ENCODE assay signal across 10 mouse cellular contexts in genomic region chr1:160286400-160287057, GRCm38 (mm10).
DNase-seq lines count a peak whose midpoint lies in the region; ATAC-seq and TF ChIP-seq lines count a peak whose summit lies in the region.
"Had no signal": no experiment of that assay in that cellular context is flagged by ENCODE, and none has a peak within 500 bp of the region (broad histone marks: within the 10 kb centered on the region; RNA-seq: fewer than 3 reads in every experiment).

No protein-coding gene starts in this region.

- DNase-seq in hindbrain, embryonic 11.5 days (ENCODE audit: low spot score): no peak
- no peak for DNase-seq in hindbrain, embryonic 10.5 days (ENCODE audit: low spot score)
- peak; percentile 63 to 71 for DNase-seq in cerebellum, adult 18-20 months
- DNase-seq in forebrain, postnatal 0 days: peak; percentile 72
- DNase-seq in midbrain, embryonic 14.5 days: peak; percentile 34
- DNase-seq in urinary bladder, postnatal 10 days (ENCODE audit: low spot score): no peak
- DNase-seq in testis, postnatal 10 days (ENCODE audit: low spot score): no peak
- DNase-seq in liver, embryonic 11.5 days (ENCODE audit: low spot score): no peak
- DNase-seq: liver, embryonic 13.5 days had no signal

- peak; percentile 53; the same call in 1 of the 2 replicates for ATAC-seq in hindbrain, embryonic 11.5 days (ENCODE audit: low FRiP score)
- peak; percentile 67 for ATAC-seq in forebrain, postnatal 0 days
- peak; percentile 50; the same call in 1 of the 2 replicates for ATAC-seq in midbrain, embryonic 14.5 days (ENCODE audit: low FRiP score, low TSS enrichment)
- no peak for ATAC-seq in liver, embryonic 11.5 days (replicated peaks; ENCODE audit: low FRiP score)

- no peak for TF ChIP-seq CTCF in forebrain, postnatal 0 days (IDR thresholded peaks at IDR 0.05; ENCODE audit: low read depth)

- H3K4me1 ChIP-seq in hindbrain, embryonic 11.5 days (replicated peaks; ENCODE audit: control insufficient read depth, insufficient read depth, low read length): no peaks in the 10 kb centered on the region
- H3K4me1 ChIP-seq in hindbrain, embryonic 10.5 days (replicated peaks): peaks cover 5% of the 10 kb centered on the region
- peaks cover 17% of the 10 kb centered on the region; the same call in 1 of the 2 replicates for H3K4me1 ChIP-seq in forebrain, postnatal 0 days (ENCODE audit: insufficient read depth)
- H3K4me1 ChIP-seq in midbrain, embryonic 14.5 days (ENCODE audit: control insufficient read depth, insufficient read depth, low read length): peaks cover 7% of the 10 kb centered on the region; the same call in 1 of the 2 replicates
- H3K4me1 ChIP-seq in liver, embryonic 11.5 days (replicated peaks; ENCODE audit: control insufficient read depth, insufficient read depth, low read length): peaks cover 21% of the 10 kb centered on the region

- WGBS in hindbrain, embryonic 11.5 days: 72% methylated on average over 7 of the region's 7 CpGs
- 72% methylated on average over 7 of the region's 7 CpGs for WGBS in hindbrain, embryonic 10.5 days
- 24% methylated on average over 7 of the region's 7 CpGs for WGBS in forebrain, postnatal 0 days
- 46% methylated on average over 7 of the region's 7 CpGs for WGBS in midbrain, embryonic 14.5 days
- WGBS in liver, embryonic 11.5 days: 63% methylated on average over 7 of the region's 7 CpGs

- no peak overlapping the region for H3K4me2 ChIP-seq in hindbrain, embryonic 11.5 days (replicated peaks; ENCODE audit: low read depth, low read length)
- H3K4me2 ChIP-seq in forebrain, postnatal 0 days (ENCODE audit: low read depth): no peak overlapping the region
- 0 out of 2 replicates have a peak overlapping the region, but pooled peaks have one; percentile 11 for H3K4me2 ChIP-seq in midbrain, embryonic 14.5 days (ENCODE audit: low read length)
- no peak overlapping the region for H3K4me2 ChIP-seq in liver, embryonic 11.5 days
- H3K4me2 ChIP-seq: liver, embryonic 13.5 days had no signal

- H3K4me3 ChIP-seq in hindbrain, embryonic 11.5 days (ENCODE audit: low read depth, low read length): no peak overlapping the region
- no peak overlapping the region for H3K4me3 ChIP-seq in hindbrain, embryonic 10.5 days
- H3K4me3 ChIP-seq in forebrain, postnatal 0 days (ENCODE audit: low read depth, low read length): no peak overlapping the region
- no peak overlapping the region for H3K4me3 ChIP-seq in midbrain, embryonic 14.5 days (replicated peaks; ENCODE audit: low read depth, low read length)
- no peak overlapping the region for H3K4me3 ChIP-seq in liver, embryonic 11.5 days (ENCODE audit: low read depth, low read length)
- H3K4me3 ChIP-seq: liver, embryonic 13.5 days had no signal

- no peak overlapping the region for H3K9ac ChIP-seq in hindbrain, embryonic 11.5 days (ENCODE audit: low read depth, low read length)
- no peak overlapping the region for H3K9ac ChIP-seq in forebrain, postnatal 0 days
- H3K9ac ChIP-seq in midbrain, embryonic 14.5 days (replicated peaks; ENCODE audit: low read length): no peak overlapping the region
- H3K9ac ChIP-seq in liver, embryonic 11.5 days (ENCODE audit: low read depth, low read length): no peak overlapping the region
- H3K9ac ChIP-seq: liver, embryonic 13.5 days had no signal

- no peaks in the 10 kb centered on the region for H3K9me3 ChIP-seq in hindbrain, embryonic 11.5 days (ENCODE audit: control insufficient read depth, low read length)
- H3K9me3 ChIP-seq in hindbrain, embryonic 10.5 days: no peaks in the 10 kb centered on the region
- no peaks in the 10 kb centered on the region for H3K9me3 ChIP-seq in forebrain, postnatal 0 days (ENCODE audit: low read length)
- H3K9me3 ChIP-seq in midbrain, embryonic 14.5 days (ENCODE audit: control insufficient read depth, low read length): no peaks in the 10 kb centered on the region
- no peaks in the 10 kb centered on the region for H3K9me3 ChIP-seq in liver, embryonic 11.5 days (ENCODE audit: control insufficient read depth, low read length)
- H3K9me3 ChIP-seq: liver, embryonic 13.5 days had no signal

- H3K36me3 ChIP-seq in hindbrain, embryonic 11.5 days (ENCODE audit: control insufficient read depth, insufficient read depth, low read length): no peaks in the 10 kb centered on the region
- H3K36me3 ChIP-seq in hindbrain, embryonic 10.5 days: no peaks in the 10 kb centered on the region
- no peaks in the 10 kb centered on the region for H3K36me3 ChIP-seq in forebrain, postnatal 0 days (ENCODE audit: insufficient read depth)
- H3K36me3 ChIP-seq in midbrain, embryonic 14.5 days (ENCODE audit: control insufficient read depth, insufficient read depth, low read length): no peaks in the 10 kb centered on the region
- H3K36me3 ChIP-seq in liver, embryonic 11.5 days (ENCODE audit: control insufficient read depth, insufficient read depth, low read length): no peaks in the 10 kb centered on the region
- H3K36me3 ChIP-seq: liver, embryonic 13.5 days had no signal

- H3K27ac ChIP-seq in hindbrain, embryonic 11.5 days (ENCODE audit: low read depth, low read length): no peak overlapping the region; the same call in 1 of the 2 replicates
- H3K27ac ChIP-seq in hindbrain, embryonic 10.5 days: no peak overlapping the region
- H3K27ac ChIP-seq in forebrain, postnatal 0 days (ENCODE audit: low read depth, low read length): peak overlapping the region; percentile 37
- H3K27ac ChIP-seq in midbrain, embryonic 14.5 days (replicated peaks; ENCODE audit: low read depth, low read length): peak overlapping the region; percentile 63; the same call in 1 of the 2 replicates
- no peak overlapping the region for H3K27ac ChIP-seq in liver, embryonic 11.5 days (ENCODE audit: low read depth, low read length)
- H3K27ac ChIP-seq: kidney, postnatal 0 days; liver, embryonic 13.5 days had no signal

- H3K27me3 ChIP-seq in hindbrain, embryonic 11.5 days (ENCODE audit: control insufficient read depth, insufficient read depth, low read length): no peaks in the 10 kb centered on the region
- no peaks in the 10 kb centered on the region for H3K27me3 ChIP-seq in hindbrain, embryonic 10.5 days (ENCODE audit: insufficient read depth, poor library complexity, severe bottlenecking)
- H3K27me3 ChIP-seq in forebrain, postnatal 0 days (ENCODE audit: insufficient read depth, low read length): no peaks in the 10 kb centered on the region
- H3K27me3 ChIP-seq in midbrain, embryonic 14.5 days (ENCODE audit: control insufficient read depth, insufficient read depth, low read length): no peaks in the 10 kb centered on the region
- no peaks in the 10 kb centered on the region for H3K27me3 ChIP-seq in liver, embryonic 11.5 days (replicated peaks; ENCODE audit: control insufficient read depth, insufficient read depth, low read length)
- H3K27me3 ChIP-seq: liver, embryonic 13.5 days had no signal

Comparison
In these comparisons a context has a peak if more than half of its experiments do, and no peak if none do; other contexts are left out.
1. DNase-seq: peak in cerebellum, adult 18-20 months (2 of 2), forebrain, postnatal 0 days (single experiment) and midbrain, embryonic 14.5 days (single experiment); none in hindbrain, embryonic 11.5 days (single experiment), hindbrain, embryonic 10.5 days (single experiment), urinary bladder, postnatal 10 days (single experiment), testis, postnatal 10 days (single experiment) and liver, embryonic 11.5 days (single experiment).
2. H3K27ac ChIP-seq: peak in forebrain, postnatal 0 days (single experiment) and midbrain, embryonic 14.5 days (single experiment); none in hindbrain, embryonic 11.5 days (single experiment), hindbrain, embryonic 10.5 days (single experiment) and liver, embryonic 11.5 days (single experiment).